Mouse (Mus musculus): ENCODE measurements around the gene Nagpa.

DNA sequence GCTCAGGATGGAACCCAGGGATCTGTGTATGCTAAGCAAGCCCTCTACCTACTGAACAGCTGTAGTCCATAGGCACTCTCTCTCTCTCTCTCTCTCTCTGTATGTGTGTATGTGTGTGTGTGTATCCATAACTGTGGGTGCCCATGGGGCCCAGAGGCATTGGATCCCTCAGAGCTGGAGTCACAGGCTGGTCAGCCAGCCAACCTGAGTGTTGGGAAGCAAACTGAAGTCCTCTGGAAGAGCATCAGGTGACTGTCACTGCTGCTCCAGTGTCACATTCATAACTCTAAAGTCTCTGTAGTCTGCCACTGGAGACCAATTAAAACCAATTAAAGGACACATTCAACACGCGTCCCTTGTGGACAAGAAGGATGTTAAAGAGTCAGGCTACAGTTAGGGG lies 47.3 kb downstream of the Nagpa start:
- no peak for TF ChIP-seq CTCF (IDR thresholded peaks at IDR 0.05; ENCODE audit: control insufficient read depth, insufficient read depth, insufficient read length)
- no peak for TF ChIP-seq MAX (IDR thresholded peaks at IDR 0.05)
